Mouse (Mus musculus) liver, embryonic 13.5 days (tissue): Measurements from ENCODE around the gene Arv1. TPM values are rescaled to one million over a fixed set of nuclear protein-coding genes. Genes with fewer than 3 reads are reported as not detected.

ENCODE experiments used
- ATAC-seq: fragments of 200-750 bp; cut with Nextera tagmentation; 2 replicates; pipeline ENCODE4 v1.8.0; 2017; ENCODE audit warnings: low read depth, mild to moderate bottlenecking, moderate number of reproducible peaks, moderate library complexity
- DNase-seq: peaks from one replicate; pipeline ENCODE4 v3.0.0; 2022
- H3K27ac ChIP-seq: fragments of 300-500 bp; sonication (generic); 2 replicates; pipeline ENCODE4 v1.5.1; 2015; ENCODE audit warnings: moderate library complexity, mild to moderate bottlenecking, inconsistent platforms
- H3K27me3 ChIP-seq: fragments of 300-500 bp; sonication (generic); 2 replicates; pipeline ENCODE4 v1.6.1; 2015; ENCODE audit warnings: mild to moderate bottlenecking, inconsistent platforms
- H3K36me3 ChIP-seq: fragments of 300-500 bp; sonication (generic); 2 replicates; pipeline ENCODE4 v1.6.1; 2015; ENCODE audit warnings: mild to moderate bottlenecking, inconsistent platforms
- H3K4me1 ChIP-seq: fragments of 300-500 bp; sonication (generic); replicated peaks from 2 replicates; pipeline ENCODE4 v1.6.1; 2015; ENCODE audit warnings: inconsistent platforms
- H3K4me2 ChIP-seq: fragments of 300-500 bp; sonication (generic); 2 replicates; pipeline ENCODE4 v1.6.1; 2015; ENCODE audit warnings: inconsistent platforms, mild to moderate bottlenecking, moderate library complexity
- H3K4me3 ChIP-seq: fragments of 300-500 bp; sonication (generic); replicated peaks from 2 replicates; pipeline ENCODE4 v1.5.1; 2015; ENCODE audit warnings: mild to moderate bottlenecking, inconsistent platforms
- H3K9ac ChIP-seq: fragments of 300-500 bp; sonication (generic); 2 replicates; pipeline ENCODE4 v1.6.1; 2015; ENCODE audit warnings: mild to moderate bottlenecking, inconsistent platforms
- H3K9me3 ChIP-seq: fragments of 300-500 bp; sonication (generic); replicated peaks from 2 replicates; pipeline ENCODE4 v1.6.1; 2016; ENCODE audit warnings: inconsistent platforms
- WGBS: fragments of 180-500 bp; shearing (Covaris S2); methylation state at CpG from one replicate; pipeline ENCODE4 v1.1.7; 2015; ENCODE audit not compliant: insufficient replicate concordance; 5-methylcytosine and 5-hydroxymethylcytosine counted together
- polyA plus RNA-seq: library from polyadenylated mRNA; unstranded; fragments of >200 nt; fragmentation: Nextera tagmentation; extraction: Ambion mirVana; gene quantifications from 2 replicates; pipeline ENCODE4 v1.2.1, GENCODE M21; 2015

Arv1 gene
- 8.0 and 8.3 TPM in 2 replicates for polyA plus RNA-seq

- Histone ChIP-seq H3K27ac (peak within 1 kb of the TSS; percentile 71), H3K4me1 (peaks cover 40% of the 10 kb centered on the region), H3K4me2 (peak within 1 kb of the TSS; percentile 92), H3K9me3 (no peaks in the 10 kb centered on the region), H3K27me3 (no peaks in the 10 kb centered on the region), H3K9ac (peak within 1 kb of the TSS; percentile 92), H3K36me3 (peaks cover 15% of the 10 kb centered on the region), H3K4me3 (peak within 1 kb of the TSS; percentile 98)
- WGBS = under 1% methylated on average over 59 of the region's 59 CpGs
- ATAC-seq (peak; percentile 99), DNase-seq (peak; percentile 95)
These were observed at the start of gene Arv1, which contains the start of gene Ttc13 for GRCm38 (mm10) chr8:124721862-124722515. Gene Arv1, plus strand, starts transcription at chr8:124722139. Gene Ttc13, minus strand, starts transcription at chr8:124721983.

- Histone ChIP-seq H3K4me1 (no peaks in the 10 kb centered on the region), H3K4me3 (no peak overlapping the region), H3K4me2 (no peak overlapping the region), H3K36me3 (peaks cover 36% of the 10 kb centered on the region), H3K9ac (no peak overlapping the region), H3K27me3 (no peaks in the 10 kb centered on the region), H3K27ac (no peak overlapping the region), H3K9me3 (no peaks in the 10 kb centered on the region)
- DNase-seq (no peak), ATAC-seq (no peak)
- 87% methylated on average over 2 of the region's 2 CpGs for WGBS
These were observed 49.6 kb upstream of the Arv1 start for GRCm38 (mm10) chr8:124672345-124672744.

DNA sequence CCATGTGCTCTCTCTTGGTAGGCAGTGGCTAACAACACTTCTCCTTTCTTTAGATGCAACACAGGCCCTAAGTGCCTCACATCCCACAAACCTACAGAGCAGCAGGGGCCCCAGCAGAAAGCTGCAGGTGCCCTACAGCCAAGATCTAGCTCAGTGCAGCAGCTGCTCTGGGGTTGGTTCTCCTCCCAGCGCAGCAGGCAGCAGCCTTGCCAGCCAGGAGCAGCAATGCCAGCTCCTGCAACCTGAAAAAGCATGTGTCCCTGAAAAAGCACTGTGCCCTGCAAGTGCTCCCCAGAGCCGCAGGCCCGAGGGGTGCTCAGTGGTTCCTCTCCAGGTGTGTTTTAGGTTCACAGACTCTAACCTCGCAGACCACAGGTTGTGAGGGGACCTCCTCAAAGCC, 45.3 kb upstream of the Arv1 start:
- 81% methylated on average over 4 of the region's 4 CpGs for WGBS
- Histone ChIP-seq H3K36me3 (peaks cover 68% of the 10 kb centered on the region), H3K9ac (no peak overlapping the region), H3K9me3 (no peaks in the 10 kb centered on the region), H3K4me2 (no peak overlapping the region), H3K27ac (no peak overlapping the region), H3K4me3 (no peak overlapping the region), H3K4me1 (no peaks in the 10 kb centered on the region), H3K27me3 (no peaks in the 10 kb centered on the region)
- no peak for ATAC-seq
- no peak for DNase-seq

GRCm38 (mm10) chr8:124677078-124677477, 44.9 kb upstream of the Arv1 start:
- WGBS = 88% methylated on average over 7 of the region's 7 CpGs
- Histone ChIP-seq H3K9me3 (no peaks in the 10 kb centered on the region), H3K27ac (no peak overlapping the region), H3K4me1 (no peaks in the 10 kb centered on the region), H3K9ac (no peak overlapping the region), H3K27me3 (no peaks in the 10 kb centered on the region), H3K36me3 (peaks cover 70% of the 10 kb centered on the region), H3K4me2 (no peak overlapping the region), H3K4me3 (no peak overlapping the region)
- ATAC-seq (no peak), DNase-seq (no peak)

DNA sequence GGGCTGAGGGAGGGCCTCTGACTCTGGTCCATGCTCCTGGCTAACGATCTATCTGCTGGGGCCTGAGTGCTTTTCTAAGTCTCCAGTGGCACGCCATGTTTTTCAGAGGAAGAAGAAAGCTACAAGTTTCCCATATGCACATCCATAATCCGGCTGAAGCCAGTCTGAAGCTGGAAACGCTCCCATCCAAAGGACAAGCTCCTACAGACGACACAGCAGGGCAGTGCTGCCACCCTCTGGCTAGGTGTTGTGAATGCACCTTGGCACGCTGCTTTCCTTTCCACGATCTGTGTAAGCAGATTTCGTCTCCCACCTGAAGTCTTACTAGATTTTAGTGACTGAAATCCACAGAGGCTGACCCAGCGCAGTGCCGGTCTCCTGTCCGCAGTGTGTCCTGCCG, 44.5 kb upstream of the Arv1 start:
- H3K9ac ChIP-seq = no peak overlapping the region

DNA sequence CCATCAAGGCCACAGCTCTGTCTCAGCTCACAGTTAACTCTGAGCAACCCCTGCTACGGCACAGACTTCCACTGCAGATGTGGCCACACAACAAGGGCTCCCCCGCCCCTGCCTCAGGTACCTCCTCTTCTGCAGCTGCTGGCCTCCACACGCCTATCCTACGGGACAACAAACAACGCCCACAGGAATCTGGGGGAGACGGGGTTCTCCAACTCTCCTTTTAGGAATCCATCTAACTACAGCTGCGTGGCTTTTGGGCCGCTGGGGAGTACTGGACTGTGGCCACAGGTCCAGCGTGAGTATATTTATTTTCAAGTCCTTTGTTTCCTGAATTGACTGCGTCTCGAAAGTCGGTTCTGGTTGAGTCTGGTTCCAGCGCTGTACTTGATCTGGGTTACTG, 43.7 kb upstream of the Arv1 start:
- no peak for DNase-seq
- H3K4me2 ChIP-seq = no peak overlapping the region
- 88% methylated on average over 13 of the region's 13 CpGs for WGBS
- H3K9ac ChIP-seq = no peak overlapping the region
- ATAC-seq = no peak
- H3K9me3 ChIP-seq = no peaks in the 10 kb centered on the region
- no peak overlapping the region for H3K4me3 ChIP-seq
- H3K36me3 ChIP-seq = peaks cover 70% of the 10 kb centered on the region
- H3K27ac ChIP-seq = no peak overlapping the region
- no peaks in the 10 kb centered on the region for H3K4me1 ChIP-seq
- H3K27me3 ChIP-seq = no peaks in the 10 kb centered on the region

More for the DNA sequence above, 44.5 kb upstream of the Arv1 start:
- DNase-seq (peak; percentile 9), ATAC-seq (0 out of 2 replicates have a peak, but pooled peaks have one; percentile 24)
- no peak overlapping the region for H3K4me3 ChIP-seq
- H3K4me2 ChIP-seq = no peak overlapping the region
- peaks cover 70% of the 10 kb centered on the region for H3K36me3 ChIP-seq
- H3K27ac ChIP-seq = no peak overlapping the region
- H3K4me1 ChIP-seq = no peaks in the 10 kb centered on the region
- no peaks in the 10 kb centered on the region for H3K27me3 ChIP-seq
- no peaks in the 10 kb centered on the region for H3K9me3 ChIP-seq
- WGBS = 71% methylated on average over 12 of the region's 12 CpGs

GRCm38 (mm10) chr8:124681077-124681791, 40.7 kb upstream of the Arv1 start:
- no peak overlapping the region for H3K4me3 ChIP-seq
- H3K4me2 ChIP-seq = no peak overlapping the region
- peaks cover 83% of the 10 kb centered on the region for H3K36me3 ChIP-seq
- no peaks in the 10 kb centered on the region for H3K4me1 ChIP-seq
- no peaks in the 10 kb centered on the region for H3K9me3 ChIP-seq
- DNase-seq = no peak
- no peaks in the 10 kb centered on the region for H3K27me3 ChIP-seq
- no peak overlapping the region for H3K9ac ChIP-seq
- ATAC-seq = no peak
- no peak overlapping the region for H3K27ac ChIP-seq
- WGBS = 80% methylated on average over 10 of the region's 10 CpGs

DNA sequence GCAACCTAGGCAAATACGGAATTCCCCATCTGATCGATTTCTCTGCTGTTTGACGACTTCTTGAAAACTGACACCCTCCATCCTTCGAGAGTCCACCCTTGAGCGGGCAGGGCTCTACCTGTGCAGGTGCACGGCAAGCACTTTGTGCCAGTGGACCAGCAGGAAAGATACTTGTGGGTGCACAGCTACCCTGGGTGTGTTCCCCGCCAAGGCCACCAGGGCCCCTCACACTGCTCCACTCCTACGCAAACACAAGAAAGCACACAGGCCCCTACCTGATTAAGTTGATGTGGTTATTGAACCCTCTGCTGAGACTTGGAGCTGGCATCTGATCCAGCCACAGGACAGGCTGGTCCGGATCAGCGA, 40.2 kb upstream of the Arv1 start:
- Histone ChIP-seq H3K4me1 (no peaks in the 10 kb centered on the region), H3K9me3 (no peaks in the 10 kb centered on the region), H3K4me3 (no peak overlapping the region), H3K36me3 (peaks cover 84% of the 10 kb centered on the region), H3K27ac (no peak overlapping the region), H3K4me2 (no peak overlapping the region), H3K9ac (no peak overlapping the region), H3K27me3 (no peaks in the 10 kb centered on the region)
- no peak for ATAC-seq
- DNase-seq = no peak
- WGBS = 87% methylated on average over 10 of the region's 10 CpGs

GRCm38 (mm10) chr8:124682218-124682617, 39.7 kb upstream of the Arv1 start:
- H3K27me3 ChIP-seq = no peaks in the 10 kb centered on the region
- ATAC-seq (no peak), DNase-seq (no peak)
- no peak overlapping the region for H3K9ac ChIP-seq
- H3K36me3 ChIP-seq = peaks cover 83% of the 10 kb centered on the region
- H3K4me3 ChIP-seq = no peak overlapping the region
- no peaks in the 10 kb centered on the region for H3K9me3 ChIP-seq
- H3K27ac ChIP-seq = no peak overlapping the region
- no peaks in the 10 kb centered on the region for H3K4me1 ChIP-seq
- 85% methylated on average over 10 of the region's 10 CpGs for WGBS
- no peak overlapping the region for H3K4me2 ChIP-seq

GRCm38 (mm10) chr8:124688899-124689298, 33.0 kb upstream of the Arv1 start:
- no peak for ATAC-seq
- Histone ChIP-seq H3K27me3 (no peaks in the 10 kb centered on the region), H3K9ac (no peak overlapping the region), H3K9me3 (no peaks in the 10 kb centered on the region), H3K27ac (no peak overlapping the region), H3K4me1 (no peaks in the 10 kb centered on the region), H3K4me3 (no peak overlapping the region), H3K4me2 (no peak overlapping the region), H3K36me3 (peaks cover 65% of the 10 kb centered on the region)
- no peak for DNase-seq
- WGBS = 82% methylated on average over 13 of the region's 13 CpGs

DNA sequence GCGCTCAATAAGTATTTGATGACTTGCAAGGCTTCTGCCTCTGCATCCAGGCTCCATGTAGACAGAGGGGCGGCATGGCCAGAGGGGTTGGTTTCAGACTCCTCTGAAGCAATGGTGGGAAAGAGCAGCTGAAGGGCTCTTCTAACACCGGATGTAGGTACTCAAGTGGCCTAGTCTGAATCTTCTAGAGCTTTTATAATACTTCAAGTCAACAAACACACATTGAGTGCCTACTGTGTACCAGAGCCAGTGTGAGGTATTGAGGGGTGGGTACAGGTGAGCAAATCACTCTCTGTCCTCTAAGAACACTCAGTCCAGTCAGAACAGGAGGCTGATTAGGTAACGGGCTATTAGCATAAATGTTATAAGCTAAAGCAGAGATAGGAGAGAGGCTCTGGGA, 30.2 kb upstream of the Arv1 start:
- Histone ChIP-seq H3K4me1 (no peaks in the 10 kb centered on the region), H3K27me3 (no peaks in the 10 kb centered on the region), H3K9me3 (no peaks in the 10 kb centered on the region), H3K36me3 (peaks cover 66% of the 10 kb centered on the region), H3K9ac (no peak overlapping the region), H3K4me2 (no peak overlapping the region), H3K27ac (no peak overlapping the region), H3K4me3 (no peak overlapping the region)
- no peak for DNase-seq
- 79% methylated on average over 4 of the region's 4 CpGs for WGBS
- ATAC-seq = no peak
